Mouse (Mus musculus): ENCODE results near the gene Stk40. TPM values are rescaled to one million over a fixed set of nuclear protein-coding genes. Genes with fewer than 3 reads are reported as not detected.
A peak's percentile ranks its signal among the peaks of the same experiment; 100 is the strongest.

Stk40 gene
- total and polyA plus RNA-seq, 2 experiments from 2014 or later = 19.7 to 23.3 TPM

DNA sequence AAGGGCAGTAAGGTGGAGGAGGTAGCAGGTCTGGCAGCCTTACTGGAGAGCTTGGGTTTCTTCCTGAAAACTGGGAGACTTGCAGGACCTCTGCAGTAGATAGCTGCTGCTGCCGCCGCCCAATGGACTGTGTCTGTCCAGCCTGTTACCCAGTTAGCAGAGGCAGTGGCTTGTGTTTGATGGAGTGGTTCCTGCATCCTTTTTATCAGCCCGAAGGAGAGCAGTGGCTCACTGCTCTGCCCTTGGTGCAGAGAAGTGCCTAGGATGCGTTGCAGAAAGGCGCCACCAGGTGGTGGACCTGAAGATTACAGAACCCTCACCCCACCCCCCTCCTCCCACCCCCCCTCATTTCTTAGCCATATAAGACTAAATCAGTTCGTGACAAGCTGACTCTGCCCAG is 10.2 kb downstream of the Stk40 start:
- Histone ChIP-seq H3K27me3 (ENCODE audit: insufficient read depth, low read length) (no peaks in the 10 kb centered on the region), H3K9ac (replicated peaks; ENCODE audit: low read length) (no peak overlapping the region), H3K9me3 (ENCODE audit: low read length) (no peaks in the 10 kb centered on the region), H3K36me3 (ENCODE audit: insufficient read depth, low read length) (no peaks in the 10 kb centered on the region), H3K4me3 (ENCODE audit: low read length) (no peak overlapping the region), H3K4me2 (ENCODE audit: low read depth, low read length) (no peak overlapping the region), H3K4me1 (ENCODE audit: insufficient read depth, low read length) (peaks cover 39% of the 10 kb centered on the region), H3K27ac (no peak overlapping the region)
- TF ChIP-seq CTCF (IDR thresholded peaks at IDR 0.05; ENCODE audit: low read depth) = peak; percentile 59
- DNase-seq (ENCODE audit: low spot score) (peak; percentile 69), ATAC-seq (peak; percentile 14; the same call in 1 of the 2 replicates)
- 16% methylated on average over 6 of the region's 6 CpGs for WGBS

DNA sequence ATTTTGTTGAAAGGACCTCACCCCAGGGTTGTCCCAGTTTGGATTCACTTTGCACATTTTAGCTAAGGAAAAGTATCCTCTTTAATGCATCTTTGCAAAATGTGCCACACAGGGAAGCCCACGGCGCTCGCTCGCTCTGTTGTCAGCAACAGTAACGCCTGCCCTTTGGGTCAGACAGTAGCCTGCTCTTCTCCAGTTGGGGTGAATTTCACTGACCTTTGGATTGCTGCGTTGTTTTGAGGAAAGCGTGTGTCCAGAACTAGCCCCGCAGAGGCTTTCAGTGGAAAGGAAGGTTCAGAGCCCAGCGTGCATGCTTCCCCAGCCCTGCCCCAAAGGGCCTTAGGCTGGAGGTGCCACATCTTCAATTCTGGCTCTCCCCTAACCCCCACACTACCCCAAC is 11.7 kb downstream of the Stk40 start:
- H3K27ac ChIP-seq = no peak overlapping the region
- no peak overlapping the region for H3K9ac ChIP-seq (replicated peaks; ENCODE audit: low read length)
- no peak for DNase-seq (ENCODE audit: low spot score)
- no peak overlapping the region for H3K4me2 ChIP-seq (ENCODE audit: low read depth, low read length)
- no peaks in the 10 kb centered on the region for H3K27me3 ChIP-seq (ENCODE audit: insufficient read depth, low read length)
- H3K4me3 ChIP-seq (ENCODE audit: low read length) = no peak overlapping the region
- H3K4me1 ChIP-seq (ENCODE audit: insufficient read depth, low read length) = peaks cover 28% of the 10 kb centered on the region
- WGBS = 80% methylated on average over 9 of the region's 9 CpGs
- ATAC-seq = no peak
- no peaks in the 10 kb centered on the region for H3K9me3 ChIP-seq (ENCODE audit: low read length)
- H3K36me3 ChIP-seq (ENCODE audit: insufficient read depth, low read length) = no peaks in the 10 kb centered on the region
- no peak for TF ChIP-seq CTCF (IDR thresholded peaks at IDR 0.05; ENCODE audit: low read depth)

DNA sequence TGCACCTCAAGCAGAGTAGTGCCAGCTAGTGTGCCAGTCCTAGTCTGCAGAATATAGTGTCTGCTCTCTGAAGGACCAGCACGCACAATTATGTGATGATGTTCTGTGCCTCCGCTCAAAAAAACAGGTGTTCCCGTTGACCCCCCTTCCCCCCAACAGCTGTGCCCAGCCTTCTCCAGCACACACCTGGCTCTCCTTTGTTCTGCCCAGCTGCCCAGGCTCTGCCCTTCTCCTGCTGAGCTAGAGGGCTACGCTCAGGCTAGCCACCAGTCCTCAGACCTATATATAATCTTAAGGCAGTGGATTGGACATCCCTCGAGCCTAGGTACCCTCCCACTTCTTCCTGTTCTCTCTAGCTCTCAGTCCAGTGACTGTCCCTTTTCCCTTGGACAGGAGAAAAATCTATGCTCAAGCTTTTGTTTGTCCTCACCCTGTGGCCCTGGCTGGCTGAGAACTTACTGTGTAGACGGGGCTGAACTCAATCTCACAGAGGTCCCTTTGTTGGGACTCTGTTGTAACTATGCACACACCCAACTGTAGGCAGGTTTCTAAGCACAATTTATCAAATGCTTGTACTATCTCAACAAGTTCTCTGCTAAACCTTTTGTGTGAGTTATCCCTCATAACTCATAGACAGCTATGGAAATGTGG is 12.2 kb downstream of the Stk40 start:
- WGBS = 69% methylated on average over 6 of the region's 6 CpGs
- no peak for DNase-seq (ENCODE audit: low spot score)
- H3K27ac ChIP-seq = no peak overlapping the region
- no peak for ATAC-seq
- no peaks in the 10 kb centered on the region for H3K36me3 ChIP-seq (ENCODE audit: insufficient read depth, low read length)
- H3K4me3 ChIP-seq (ENCODE audit: low read length) = no peak overlapping the region
- no peak for TF ChIP-seq CTCF (IDR thresholded peaks at IDR 0.05; ENCODE audit: low read depth)
- peaks cover 22% of the 10 kb centered on the region for H3K4me1 ChIP-seq (ENCODE audit: insufficient read depth, low read length)
- no peak overlapping the region for H3K9ac ChIP-seq (replicated peaks; ENCODE audit: low read length)
- no peaks in the 10 kb centered on the region for H3K9me3 ChIP-seq (ENCODE audit: low read length)
- no peaks in the 10 kb centered on the region for H3K27me3 ChIP-seq (ENCODE audit: insufficient read depth, low read length)
- no peak overlapping the region for H3K4me2 ChIP-seq (ENCODE audit: low read depth, low read length)

DNA sequence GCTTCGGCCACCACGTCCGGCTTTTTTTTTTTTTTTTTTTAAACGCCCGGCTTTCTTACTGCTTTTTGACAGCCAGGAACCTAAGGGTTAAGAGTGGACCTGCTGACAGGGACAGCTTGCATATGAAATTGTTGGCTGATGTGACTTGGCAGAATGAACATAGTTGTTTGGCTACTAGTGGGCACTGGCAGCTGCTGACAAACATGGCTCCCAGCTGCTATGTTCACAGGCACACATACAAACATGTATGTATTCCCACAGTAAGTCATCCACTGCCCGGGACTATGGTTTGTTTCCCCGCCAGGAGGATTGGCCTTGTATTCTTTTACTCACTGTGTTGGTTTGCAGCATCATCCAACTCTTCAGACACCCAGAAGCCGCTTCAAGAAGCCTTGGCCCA is 13.4 kb downstream of the Stk40 start:
- ATAC-seq (no peak), DNase-seq (ENCODE audit: low spot score) (peak; percentile 78)
- H3K9me3 ChIP-seq (ENCODE audit: low read length) = no peaks in the 10 kb centered on the region
- peak overlapping the region; percentile 48; the same call in 1 of the 2 replicates for H3K27ac ChIP-seq
- H3K4me1 ChIP-seq (ENCODE audit: insufficient read depth, low read length) = peaks cover 18% of the 10 kb centered on the region; the same call in 1 of the 2 replicates
- 64% methylated on average over 8 of the region's 8 CpGs for WGBS
- no peaks in the 10 kb centered on the region for H3K27me3 ChIP-seq (ENCODE audit: insufficient read depth, low read length)
- no peak overlapping the region for H3K4me2 ChIP-seq (ENCODE audit: low read depth, low read length)
- no peak for TF ChIP-seq CTCF (IDR thresholded peaks at IDR 0.05; ENCODE audit: low read depth)
- H3K36me3 ChIP-seq (ENCODE audit: insufficient read depth, low read length) = no peaks in the 10 kb centered on the region
- no peak overlapping the region for H3K9ac ChIP-seq (replicated peaks; ENCODE audit: low read length)
- H3K4me3 ChIP-seq (ENCODE audit: low read length) = no peak overlapping the region

DNA sequence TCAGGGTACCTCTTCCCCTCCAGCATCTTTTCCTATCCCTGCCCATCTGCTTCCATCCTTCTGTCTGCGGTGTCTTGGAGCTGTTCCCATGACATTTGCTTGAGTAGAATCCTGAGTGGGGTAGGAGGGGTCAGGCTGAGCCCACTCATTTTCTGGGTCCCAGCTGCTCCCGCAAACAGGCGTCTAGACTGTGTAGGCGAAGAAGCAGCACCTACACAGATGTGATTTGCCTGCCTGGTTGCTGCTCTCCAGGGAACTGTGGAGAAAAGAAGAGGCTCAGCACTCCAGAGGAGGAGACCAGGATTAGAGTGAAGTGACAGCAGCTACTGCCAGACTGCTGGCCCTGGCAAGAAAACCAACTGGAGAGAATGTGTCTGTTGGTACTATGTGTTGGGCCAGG is 14.9 kb downstream of the Stk40 start:
- H3K9me3 ChIP-seq (ENCODE audit: low read length) = no peaks in the 10 kb centered on the region
- WGBS = 43% methylated on average over 4 of the region's 4 CpGs
- no peaks in the 10 kb centered on the region for H3K36me3 ChIP-seq (ENCODE audit: insufficient read depth, low read length)
- peaks cover 13% of the 10 kb centered on the region; the same call in 1 of the 2 replicates for H3K4me1 ChIP-seq (ENCODE audit: insufficient read depth, low read length)
- no peak overlapping the region for H3K9ac ChIP-seq (replicated peaks; ENCODE audit: low read length)
- ATAC-seq = 0 out of 2 replicates have a peak, but pooled peaks have one; percentile 44
- peak; percentile 50 for DNase-seq (ENCODE audit: low spot score)
- TF ChIP-seq CTCF (IDR thresholded peaks at IDR 0.05; ENCODE audit: low read depth) = no peak
- no peak overlapping the region for H3K4me2 ChIP-seq (ENCODE audit: low read depth, low read length)
- no peak overlapping the region for H3K4me3 ChIP-seq (ENCODE audit: low read length)
- H3K27me3 ChIP-seq (ENCODE audit: insufficient read depth, low read length) = no peaks in the 10 kb centered on the region
- H3K27ac ChIP-seq = peak overlapping the region; percentile 60; the same call in 1 of the 2 replicates

DNA sequence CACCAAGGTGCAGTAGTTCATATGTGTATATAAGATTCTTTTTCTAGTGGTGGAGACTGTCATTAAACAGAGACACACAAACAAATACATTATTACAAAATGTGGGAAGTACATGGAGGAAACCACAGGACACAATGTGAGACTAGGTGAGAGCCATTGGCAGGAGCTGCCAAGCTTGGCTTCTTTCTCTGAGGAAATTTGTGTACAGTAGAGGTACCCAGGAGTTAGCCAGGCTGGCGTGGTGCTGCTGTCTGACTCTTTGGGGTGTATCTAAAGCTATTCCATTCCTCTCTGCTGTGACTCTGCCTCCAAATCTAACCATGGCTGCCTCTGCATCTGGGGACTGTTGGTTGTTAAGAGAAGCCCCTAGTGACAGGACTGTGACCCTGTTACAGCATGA is 15.3 kb downstream of the Stk40 start:
- Histone ChIP-seq H3K36me3 (ENCODE audit: insufficient read depth, low read length) (no peaks in the 10 kb centered on the region), H3K27ac (peak overlapping the region; percentile 60), H3K9ac (replicated peaks; ENCODE audit: low read length) (no peak overlapping the region), H3K9me3 (ENCODE audit: low read length) (no peaks in the 10 kb centered on the region), H3K27me3 (ENCODE audit: insufficient read depth, low read length) (no peaks in the 10 kb centered on the region), H3K4me3 (ENCODE audit: low read length) (no peak overlapping the region), H3K4me2 (ENCODE audit: low read depth, low read length) (no peak overlapping the region), H3K4me1 (ENCODE audit: insufficient read depth, low read length) (peaks cover 13% of the 10 kb centered on the region; the same call in 1 of the 2 replicates)
- ATAC-seq (no peak), DNase-seq (ENCODE audit: low spot score) (no peak)
- no peak for TF ChIP-seq CTCF (IDR thresholded peaks at IDR 0.05; ENCODE audit: low read depth)
- WGBS = 75% methylated on average over 1 of the region's 1 CpGs

DNA sequence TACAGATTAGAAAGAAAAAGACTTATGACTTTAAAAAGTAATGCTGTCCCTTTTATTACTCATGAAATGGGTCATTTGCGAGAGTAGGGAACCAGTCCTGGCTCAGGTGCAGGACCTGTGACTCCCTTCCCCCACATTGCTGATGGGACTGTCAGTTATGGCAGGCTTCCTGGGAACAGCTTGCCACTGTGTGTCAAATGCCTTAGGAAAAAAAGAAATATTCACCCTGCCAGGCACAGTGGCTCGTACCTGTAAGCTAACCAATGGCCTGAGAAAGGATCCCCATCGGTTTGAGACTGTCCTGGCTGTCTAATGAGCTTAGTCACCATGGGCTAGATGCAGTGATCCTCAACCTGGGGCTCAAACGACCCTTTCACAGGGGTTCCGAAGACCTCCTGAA is 16.3 kb downstream of the Stk40 start:
- DNase-seq (ENCODE audit: low spot score) (no peak), ATAC-seq (no peak)
- TF ChIP-seq CTCF (IDR thresholded peaks at IDR 0.05; ENCODE audit: low read depth) = no peak
- WGBS = 72% methylated on average over 5 of the region's 5 CpGs
- Histone ChIP-seq H3K27ac (no peak overlapping the region), H3K4me1 (ENCODE audit: insufficient read depth, low read length) (peaks cover 13% of the 10 kb centered on the region; the same call in 1 of the 2 replicates), H3K9ac (replicated peaks; ENCODE audit: low read length) (no peak overlapping the region), H3K4me3 (ENCODE audit: low read length) (no peak overlapping the region), H3K27me3 (ENCODE audit: insufficient read depth, low read length) (no peaks in the 10 kb centered on the region), H3K9me3 (ENCODE audit: low read length) (no peaks in the 10 kb centered on the region), H3K4me2 (ENCODE audit: low read depth, low read length) (no peak overlapping the region), H3K36me3 (ENCODE audit: insufficient read depth, low read length) (peaks cover 7% of the 10 kb centered on the region; the same call in 1 of the 2 replicates)

Data from hindbrain, postnatal 0 days (tissue).